Mouse (Mus musculus): ENCODE measurements at regions not wholly inside any gene's neighbourhood (a gene's known extent, or its start where the extent isn't known, plus 50 kb on each side); places are given as distances from the start of the nearest gene placed in this dataset.

- ATAC-seq (ENCODE audit: low FRiP score) (no peak), DNase-seq (ENCODE audit: low spot score) (no peak)
- H3K9ac ChIP-seq (replicated peaks; ENCODE audit: low read length, poor library complexity, severe bottlenecking): no peak overlapping the region
- no peak overlapping the region for H3K27ac ChIP-seq (ENCODE audit: low read depth, low read length)
- no peaks in the 10 kb centered on the region for H3K36me3 ChIP-seq (ENCODE audit: insufficient read depth, low read length)
- WGBS: 88% methylated on average over 6 of the region's 6 CpGs
- H3K9me3 ChIP-seq (ENCODE audit: low read length): no peaks in the 10 kb centered on the region
- no peak for TF ChIP-seq CTCF (IDR thresholded peaks at IDR 0.05)
- H3K4me2 ChIP-seq (ENCODE audit: low read depth, low read length, poor library complexity, severe bottlenecking): no peak overlapping the region
- H3K4me1 ChIP-seq (ENCODE audit: insufficient read depth, low read length): no peaks in the 10 kb centered on the region
- no peak overlapping the region for H3K4me3 ChIP-seq (ENCODE audit: low read depth, low read length)
- H3K27me3 ChIP-seq (ENCODE audit: insufficient read depth, low read length): no peaks in the 10 kb centered on the region
Observed at GRCm38 (mm10) chr5:35168369-35168768, 62.8 kb upstream of the Lrpap1 start.

GRCm38 (mm10) chr5:35165993-35166392 is 60.4 kb upstream of the Lrpap1 start:
- no peaks in the 10 kb centered on the region for H3K9me3 ChIP-seq (ENCODE audit: low read length)
- WGBS: 84% methylated on average over 8 of the region's 8 CpGs
- TF ChIP-seq CTCF (IDR thresholded peaks at IDR 0.05): no peak
- H3K4me3 ChIP-seq (ENCODE audit: low read depth, low read length): no peak overlapping the region
- H3K27me3 ChIP-seq (ENCODE audit: insufficient read depth, low read length): no peaks in the 10 kb centered on the region
- no peaks in the 10 kb centered on the region for H3K4me1 ChIP-seq (ENCODE audit: insufficient read depth, low read length)
- H3K4me2 ChIP-seq (ENCODE audit: low read depth, low read length, poor library complexity, severe bottlenecking): no peak overlapping the region
- ATAC-seq (ENCODE audit: low FRiP score) (no peak), DNase-seq (ENCODE audit: low spot score) (no peak)
- no peaks in the 10 kb centered on the region for H3K36me3 ChIP-seq (ENCODE audit: insufficient read depth, low read length)
- H3K9ac ChIP-seq (replicated peaks; ENCODE audit: low read length, poor library complexity, severe bottlenecking): no peak overlapping the region
- H3K27ac ChIP-seq (ENCODE audit: low read depth, low read length): no peak overlapping the region

- DNase-seq (ENCODE audit: low spot score) (no peak), ATAC-seq (ENCODE audit: low FRiP score) (no peak)
- TF ChIP-seq CTCF (IDR thresholded peaks at IDR 0.05): no peak
- no peaks in the 10 kb centered on the region for H3K4me1 ChIP-seq (ENCODE audit: insufficient read depth, low read length)
- 81% methylated on average over 2 of the region's 2 CpGs for WGBS
- H3K4me3 ChIP-seq (ENCODE audit: low read depth, low read length): no peak overlapping the region
- H3K9me3 ChIP-seq (ENCODE audit: low read length): no peaks in the 10 kb centered on the region
- H3K9ac ChIP-seq (replicated peaks; ENCODE audit: low read length, poor library complexity, severe bottlenecking): no peak overlapping the region
- H3K27me3 ChIP-seq (ENCODE audit: insufficient read depth, low read length): no peaks in the 10 kb centered on the region
- H3K27ac ChIP-seq (ENCODE audit: low read depth, low read length): no peak overlapping the region
- H3K36me3 ChIP-seq (ENCODE audit: insufficient read depth, low read length): no peaks in the 10 kb centered on the region
- H3K4me2 ChIP-seq (ENCODE audit: low read depth, low read length, poor library complexity, severe bottlenecking): no peak overlapping the region
Observed at GRCm38 (mm10) chr5:35165459-35165858, 59.9 kb upstream of the Lrpap1 start.

- TF ChIP-seq CTCF (IDR thresholded peaks at IDR 0.05): no peak
- no peak overlapping the region for H3K9ac ChIP-seq (replicated peaks; ENCODE audit: low read length, poor library complexity, severe bottlenecking)
- no peak overlapping the region for H3K4me3 ChIP-seq (ENCODE audit: low read depth, low read length)
- no peak overlapping the region for H3K27ac ChIP-seq (ENCODE audit: low read depth, low read length)
- no peaks in the 10 kb centered on the region for H3K9me3 ChIP-seq (ENCODE audit: low read length)
- no peak for ATAC-seq (ENCODE audit: low FRiP score)
- no peak for DNase-seq (ENCODE audit: low spot score)
- H3K27me3 ChIP-seq (ENCODE audit: insufficient read depth, low read length): no peaks in the 10 kb centered on the region
- 93% methylated on average over 4 of the region's 4 CpGs for WGBS
- no peaks in the 10 kb centered on the region for H3K4me1 ChIP-seq (ENCODE audit: insufficient read depth, low read length)
- no peaks in the 10 kb centered on the region for H3K36me3 ChIP-seq (ENCODE audit: insufficient read depth, low read length)
- H3K4me2 ChIP-seq (ENCODE audit: low read depth, low read length, poor library complexity, severe bottlenecking): no peak overlapping the region
Observed at GRCm38 (mm10) chr5:35162607-35163006, 57.0 kb upstream of the Lrpap1 start.

- no peak for ATAC-seq (ENCODE audit: low FRiP score)
- TF ChIP-seq CTCF (IDR thresholded peaks at IDR 0.05): no peak
- 98% methylated on average over 3 of the region's 3 CpGs for WGBS
Observed at GRCm38 (mm10) chr5:35162120-35162519, 56.6 kb upstream of the Lrpap1 start.

GRCm38 (mm10) chr5:35160929-35161815 is 55.6 kb upstream of the Lrpap1 start:
- H3K27ac ChIP-seq (ENCODE audit: low read depth, low read length): no peak overlapping the region
- no peak for TF ChIP-seq CTCF (IDR thresholded peaks at IDR 0.05)
- DNase-seq (ENCODE audit: low spot score) (no peak), ATAC-seq (ENCODE audit: low FRiP score) (no peak)
- H3K9me3 ChIP-seq (ENCODE audit: low read length): no peaks in the 10 kb centered on the region
- WGBS: 76% methylated on average over 5 of the region's 5 CpGs
- H3K9ac ChIP-seq (replicated peaks; ENCODE audit: low read length, poor library complexity, severe bottlenecking): no peak overlapping the region
- no peaks in the 10 kb centered on the region for H3K36me3 ChIP-seq (ENCODE audit: insufficient read depth, low read length)
- H3K4me1 ChIP-seq (ENCODE audit: insufficient read depth, low read length): no peaks in the 10 kb centered on the region
- no peaks in the 10 kb centered on the region for H3K27me3 ChIP-seq (ENCODE audit: insufficient read depth, low read length)
- no peak overlapping the region for H3K4me2 ChIP-seq (ENCODE audit: low read depth, low read length, poor library complexity, severe bottlenecking)
- H3K4me3 ChIP-seq (ENCODE audit: low read depth, low read length): no peak overlapping the region

More at GRCm38 (mm10) chr5:35162120-35162519, 56.6 kb upstream of the Lrpap1 start:
- Histone ChIP-seq H3K4me2 (ENCODE audit: low read depth, low read length, poor library complexity, severe bottlenecking) (no peak overlapping the region), H3K9ac (replicated peaks; ENCODE audit: low read length, poor library complexity, severe bottlenecking) (no peak overlapping the region), H3K27me3 (ENCODE audit: insufficient read depth, low read length) (no peaks in the 10 kb centered on the region), H3K36me3 (ENCODE audit: insufficient read depth, low read length) (no peaks in the 10 kb centered on the region), H3K9me3 (ENCODE audit: low read length) (no peaks in the 10 kb centered on the region), H3K27ac (ENCODE audit: low read depth, low read length) (no peak overlapping the region), H3K4me1 (ENCODE audit: insufficient read depth, low read length) (no peaks in the 10 kb centered on the region), H3K4me3 (ENCODE audit: low read depth, low read length) (no peak overlapping the region)
- no peak for DNase-seq (ENCODE audit: low spot score)
